Mouse (Mus musculus) granulocyte monocyte progenitor cell, adult 5-6 weeks (primary cell): ENCODE data around the gene Npl. TPM values are rescaled to one million over a fixed set of nuclear protein-coding genes. Genes with fewer than 3 reads are reported as not detected.
"Not testable (repeated sequence)": the region's sequence is repeated elsewhere in the genome, so short reads cannot be mapped to it uniquely, and the experiment has no call there.

Experiments
- ATAC-seq: replicated peaks from 2 replicates; pipeline ENCODE4 v1.8.0; 2016; ENCODE audit warnings: mild to moderate bottlenecking, moderate TSS enrichment, inconsistent platforms; ENCODE audit not compliant: poor library complexity, severe bottlenecking
- total RNA-seq, 2 experiments: library from RNA; stranded (forward) in 1 of 2; stranded (reverse) in 1 of 2; fragments of 200-712, 200-1000 nt in 1 of 2; fragments of >200 nt in 1 of 2; fragmentation: Nextera tagmentation in 1 of 2; gene quantifications; 2 replicates each; pipeline ENCODE4 v1.2.3; 2014 to 2017

Npl gene
- total RNA-seq, 2 experiments from 2014 or later = 13.4 to 29.3 TPM

DNA sequence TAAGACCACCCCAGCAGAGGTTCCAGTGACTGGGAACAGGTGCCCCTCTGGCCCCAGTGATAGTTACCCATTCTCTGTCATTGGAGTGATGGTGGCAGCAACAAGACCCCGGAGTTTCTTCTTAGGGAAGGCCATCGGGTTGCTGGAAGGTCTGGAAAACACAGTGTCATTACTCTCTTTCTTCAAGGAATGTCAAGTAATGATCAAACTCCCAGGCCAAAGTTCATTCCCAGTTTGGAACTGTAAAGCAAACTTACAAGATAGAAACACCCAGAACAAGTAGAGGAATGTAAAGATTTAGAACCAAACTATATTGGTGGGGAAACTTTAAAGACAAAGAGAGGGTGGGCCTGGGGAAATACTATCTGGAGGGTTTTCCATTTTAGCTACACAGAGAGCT, 4.6 kb downstream of the Npl start:
- no peak for ATAC-seq

DNA sequence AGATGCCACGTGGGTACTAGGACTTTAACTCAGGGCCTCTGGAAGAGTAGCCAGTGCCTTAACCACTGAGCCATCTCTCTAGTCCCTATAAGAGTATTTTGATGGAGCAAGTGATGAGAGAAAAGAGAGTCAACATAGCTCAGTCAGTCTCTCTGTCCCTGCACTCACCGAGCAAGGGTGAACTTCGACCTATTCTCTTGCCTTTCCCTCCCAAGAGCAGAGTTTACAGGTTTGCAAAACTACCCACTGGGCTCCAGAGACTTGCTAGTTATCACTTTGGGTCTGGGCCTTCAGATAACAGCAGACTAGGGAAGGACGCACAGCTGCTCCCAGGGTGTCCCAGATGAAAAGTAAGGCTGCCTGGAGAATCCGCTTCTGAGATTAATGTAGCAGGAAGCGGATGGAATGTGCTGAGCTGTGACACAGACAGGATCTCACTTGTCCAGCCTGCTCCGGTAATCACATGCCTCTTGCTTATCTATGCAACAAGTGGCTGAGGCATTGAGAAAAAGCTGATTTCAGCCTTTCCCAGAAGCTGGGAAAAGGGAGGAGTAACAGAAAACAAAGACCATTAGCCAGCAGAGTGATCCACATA, 7.0 kb downstream of the Npl start:
- ATAC-seq = no peak

DNA sequence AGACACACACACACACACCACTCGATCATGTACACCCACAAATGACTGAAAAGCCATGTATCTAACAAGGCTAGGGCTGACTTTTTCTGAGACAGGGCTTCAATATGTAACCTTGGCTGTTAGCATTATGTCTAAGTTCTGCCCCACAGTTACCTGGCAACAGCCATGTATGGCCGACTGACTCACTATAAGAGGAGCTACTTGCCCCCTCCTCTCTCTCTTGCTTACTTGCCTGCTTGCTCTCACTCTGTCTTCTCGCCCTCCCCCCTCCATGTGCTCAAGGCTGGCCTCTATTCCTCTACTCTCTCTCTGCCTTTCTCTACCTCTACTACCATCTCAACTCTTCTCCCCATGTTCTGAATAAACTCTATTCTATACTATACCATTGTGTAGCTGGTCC, 9.1 kb downstream of the Npl start:
- no peak for ATAC-seq

DNA sequence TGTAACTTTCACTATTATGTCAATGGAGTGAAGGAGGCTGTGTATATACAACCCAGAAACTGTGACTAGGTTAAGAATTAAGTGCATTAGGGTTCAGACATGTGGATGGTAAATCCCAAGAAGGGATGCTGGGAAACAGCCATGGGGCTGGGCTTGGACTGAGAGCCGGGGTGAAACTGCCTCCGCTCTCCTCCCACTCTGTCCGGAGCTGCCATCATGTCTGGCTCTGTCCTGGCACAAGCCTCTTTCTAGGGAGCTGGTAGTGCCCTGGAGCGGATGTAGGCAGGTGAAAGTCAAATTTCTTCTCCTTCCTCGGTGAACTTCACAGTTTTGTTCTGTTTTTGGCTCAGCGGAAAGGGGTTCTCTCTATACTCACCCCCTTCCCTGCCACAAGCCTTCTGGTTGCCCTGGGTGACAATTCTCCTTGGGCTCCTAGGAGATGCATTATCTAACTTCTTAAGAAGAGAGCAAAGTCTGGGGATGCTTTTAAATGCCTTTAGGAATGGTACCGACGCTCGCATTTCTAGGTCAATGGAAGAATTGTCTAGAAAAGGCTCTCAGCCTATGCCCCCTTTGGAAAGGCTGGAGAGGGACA, 10.0 kb downstream of the Npl start:
- no peak for ATAC-seq

DNA sequence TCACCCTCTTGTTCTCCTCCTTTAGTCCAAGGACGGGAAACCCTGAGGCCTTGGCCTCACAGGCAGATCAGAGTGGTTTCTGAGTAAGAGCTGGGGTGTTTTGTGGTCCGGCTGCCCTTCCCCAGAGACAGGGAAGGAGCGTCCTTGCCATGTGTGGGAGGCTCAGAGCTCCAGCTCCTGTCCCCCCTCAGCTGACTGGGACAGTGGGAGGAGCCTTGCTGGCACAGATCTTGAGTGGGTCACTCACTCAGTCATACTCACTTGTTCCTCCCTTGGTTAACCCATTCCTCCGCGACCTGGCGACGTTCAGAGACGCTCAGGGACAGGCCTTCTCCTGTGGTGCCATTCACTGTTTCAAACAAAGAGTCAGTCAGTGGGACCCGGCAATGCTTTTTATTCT, 14.2 kb downstream of the Npl start:
- ATAC-seq = no peak

DNA sequence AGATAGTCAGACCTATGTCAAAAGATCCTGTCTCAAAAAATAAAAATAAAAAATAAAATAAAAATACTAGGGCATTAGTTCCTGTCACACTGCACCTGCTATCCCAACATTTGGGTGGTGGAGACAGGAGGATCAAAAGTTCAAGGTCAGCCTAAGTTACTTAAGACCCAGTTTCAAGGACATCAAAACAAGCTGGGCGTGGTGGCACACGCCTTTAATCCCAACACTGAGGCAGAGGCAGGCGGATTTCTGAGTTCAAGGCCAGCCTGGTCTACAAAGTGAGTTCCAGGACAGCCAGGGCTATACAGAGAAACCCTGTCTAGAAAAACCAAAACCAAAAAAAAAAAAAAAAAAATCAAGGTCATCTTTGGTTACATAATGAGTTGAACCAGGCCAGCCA, 16.9 kb downstream of the Npl start:
- not testable (repeated sequence) for ATAC-seq

DNA sequence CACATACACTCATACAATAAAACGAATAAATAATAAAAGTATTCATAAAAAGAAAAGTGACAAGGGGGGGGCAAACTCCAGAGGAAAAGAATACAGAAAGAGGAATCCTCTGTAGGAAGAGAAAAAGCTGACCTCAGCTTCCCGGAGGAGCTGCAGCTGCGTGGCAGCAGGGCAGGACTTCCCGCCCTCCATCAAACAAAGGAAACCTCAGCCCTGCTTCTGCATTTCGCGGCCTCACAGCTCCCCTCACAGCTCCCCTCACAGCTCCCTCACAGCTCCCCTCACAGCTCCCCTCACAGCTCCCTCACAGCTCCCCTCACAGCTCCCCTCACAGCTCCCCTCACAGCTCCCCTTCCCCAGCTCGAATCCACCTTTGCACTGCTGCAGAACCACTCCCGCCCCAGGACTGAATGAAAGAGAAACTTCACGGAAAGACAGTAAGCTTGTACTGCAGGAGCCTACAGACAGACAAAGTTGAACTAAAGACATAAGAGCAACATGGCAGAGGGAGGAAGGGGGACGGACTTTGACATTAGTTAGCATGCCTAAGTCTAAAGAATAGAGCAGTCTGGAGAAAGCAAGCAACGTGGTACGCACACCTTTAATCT, 17.5 kb downstream of the Npl start:
- ATAC-seq = peak; percentile 77

DNA sequence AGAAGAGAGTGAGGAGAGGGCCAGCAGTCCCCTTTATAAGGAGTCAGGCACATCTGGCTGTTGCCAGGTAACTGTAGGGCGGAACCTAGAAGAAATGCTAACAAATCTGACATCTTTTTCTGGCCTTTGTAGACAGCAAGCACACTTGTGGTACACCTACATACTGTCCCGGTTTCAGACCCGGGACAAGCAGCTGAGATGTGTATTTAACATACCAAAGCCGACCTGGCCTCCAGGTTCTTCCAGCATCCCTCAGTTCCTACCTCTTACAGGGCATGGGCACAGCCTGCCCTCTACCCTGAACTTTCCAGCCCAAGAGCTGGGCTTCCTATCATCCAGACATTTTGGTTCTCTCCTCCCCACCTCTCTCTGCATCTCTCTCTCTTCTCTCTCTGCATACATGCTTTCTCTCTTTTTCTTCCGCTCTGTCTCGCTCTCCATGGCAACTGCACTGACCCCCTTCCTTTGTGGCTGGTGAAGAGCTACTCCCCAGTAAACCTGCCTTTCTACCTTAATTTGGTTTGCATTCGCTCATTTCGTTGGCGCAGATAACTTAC, 18.1 kb downstream of the Npl start:
- no peak; the same call in 1 of the 2 replicates for ATAC-seq

DNA sequence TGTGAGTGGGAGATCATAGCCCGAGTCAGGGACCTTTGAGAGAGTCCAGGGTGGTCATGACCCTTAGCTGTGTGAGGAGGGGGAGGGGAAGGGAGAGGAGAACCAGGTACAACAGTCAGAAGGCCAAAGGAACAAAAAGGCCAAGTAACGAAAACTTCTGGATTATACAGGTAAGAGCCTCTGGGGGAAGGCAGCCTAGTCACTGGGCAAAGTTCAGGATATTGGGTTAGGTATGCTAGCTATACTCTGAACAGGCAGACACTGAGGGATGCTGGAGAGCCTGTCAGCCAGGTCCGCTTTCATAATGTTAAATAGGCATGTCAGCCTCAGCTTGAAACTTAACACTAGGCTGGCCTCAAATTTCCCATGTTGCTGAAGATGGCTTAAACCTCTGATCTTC, 27.7 kb downstream of the Npl start:
- no peak for ATAC-seq

DNA sequence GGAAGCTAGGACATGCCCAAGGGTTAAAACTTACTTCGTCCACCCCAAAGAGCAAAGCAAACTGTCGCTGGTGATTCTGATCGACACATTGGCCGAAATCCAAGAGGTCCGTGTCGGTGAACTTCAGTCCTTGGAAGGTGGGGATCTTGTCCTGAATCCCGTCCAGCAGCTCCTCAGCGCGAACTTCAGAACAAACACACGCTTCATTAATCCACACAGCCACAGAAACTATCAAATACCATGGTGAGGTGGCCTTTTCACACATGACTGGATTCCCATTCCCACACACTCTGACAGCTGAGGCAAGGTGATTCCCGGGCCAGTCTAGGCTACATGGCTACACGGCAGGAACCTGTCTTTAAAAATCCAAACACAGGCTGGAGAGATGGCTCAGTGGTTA, 34.5 kb downstream of the Npl start:
- no peak for ATAC-seq

DNA sequence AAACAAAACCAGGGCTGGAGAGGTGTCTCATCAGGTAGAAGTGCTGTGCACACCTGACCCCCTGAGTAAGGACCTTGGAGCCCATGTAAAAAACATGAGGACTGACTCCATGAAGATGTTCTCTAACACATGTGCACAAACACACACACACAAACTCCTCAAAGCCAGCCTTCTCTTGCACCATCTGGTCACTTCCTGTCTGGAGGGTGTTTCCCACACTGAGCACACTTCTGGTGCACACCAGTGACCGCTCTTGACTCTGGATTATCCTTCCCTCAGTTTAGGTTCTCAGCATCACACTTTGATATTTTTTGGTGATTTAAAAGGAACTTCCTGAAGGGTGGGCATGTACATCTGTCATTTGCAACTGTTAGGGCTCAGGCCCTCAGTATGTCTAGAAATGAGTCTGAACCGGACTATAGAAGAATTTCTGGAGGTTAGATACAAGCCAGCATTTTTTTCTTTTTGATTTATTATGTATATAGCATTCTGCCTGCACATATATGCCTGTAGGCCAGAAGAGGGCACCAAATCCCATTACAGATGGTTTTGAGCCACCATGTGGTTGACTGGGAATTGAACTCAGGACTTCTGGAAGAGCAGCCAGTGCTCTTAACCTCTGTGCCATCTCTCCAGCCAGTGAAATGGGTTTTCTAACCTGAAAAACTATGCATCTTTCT, 39.4 kb downstream of the Npl start:
- ATAC-seq = peak; percentile 56

DNA sequence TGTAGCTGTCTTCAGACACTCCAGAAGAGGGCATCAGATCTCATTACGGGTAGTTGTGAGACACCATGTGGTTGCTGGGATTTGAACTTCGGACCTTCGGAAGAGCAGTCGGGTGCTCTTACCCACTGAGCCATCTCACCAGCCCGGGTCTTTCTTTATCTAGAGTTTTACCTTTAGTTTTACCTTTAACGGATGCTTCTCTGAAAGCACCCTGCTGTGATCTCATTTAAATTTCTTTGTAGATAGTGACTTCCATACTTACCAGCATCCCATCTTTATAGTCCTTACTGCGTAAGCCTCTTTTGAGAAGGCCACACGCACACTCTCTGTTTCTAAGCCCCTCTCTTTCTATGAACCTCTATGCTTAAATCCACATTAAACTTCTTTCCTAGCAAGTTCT, 40.3 kb downstream of the Npl start:
- ATAC-seq = not testable (repeated sequence)

DNA sequence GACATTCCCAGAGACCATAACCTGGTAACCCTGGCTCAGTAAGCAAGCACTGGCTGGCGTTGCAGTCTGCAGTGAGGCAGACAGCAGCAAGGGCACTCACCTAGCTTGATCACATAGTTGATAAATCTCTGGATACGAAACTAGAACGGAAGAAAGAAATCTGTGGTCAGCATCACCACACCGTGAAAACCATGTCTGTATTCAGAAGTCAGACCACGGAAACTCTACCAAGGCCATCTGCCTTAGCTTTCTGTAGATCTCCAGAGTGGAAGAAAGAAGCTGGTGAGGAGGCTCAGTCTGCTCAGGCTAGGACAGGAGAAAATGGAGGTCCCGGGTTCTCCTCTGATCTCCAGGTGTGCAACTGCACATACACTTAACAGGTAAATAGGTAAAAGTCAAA, 40.8 kb downstream of the Npl start:
- no peak for ATAC-seq

DNA sequence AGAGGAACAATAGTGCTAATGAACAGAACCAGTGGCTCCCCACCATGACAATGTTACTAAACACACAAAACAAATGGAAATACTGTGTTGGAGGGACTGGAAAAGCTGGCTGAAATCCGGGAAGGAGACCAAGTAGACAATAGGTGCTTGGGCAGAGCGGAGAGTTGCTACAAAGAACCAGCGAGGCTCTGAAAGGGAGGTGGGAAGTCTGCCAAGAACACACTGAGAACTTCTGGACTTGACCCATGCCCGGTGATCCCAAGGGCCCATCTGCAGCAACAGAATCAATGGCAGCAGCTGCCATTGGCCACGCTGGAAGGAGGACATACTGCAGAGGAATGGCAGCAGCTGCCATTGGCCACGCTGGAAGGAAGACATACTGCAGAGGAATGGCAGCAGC, 43.6 kb downstream of the Npl start:
- no peak for ATAC-seq

DNA sequence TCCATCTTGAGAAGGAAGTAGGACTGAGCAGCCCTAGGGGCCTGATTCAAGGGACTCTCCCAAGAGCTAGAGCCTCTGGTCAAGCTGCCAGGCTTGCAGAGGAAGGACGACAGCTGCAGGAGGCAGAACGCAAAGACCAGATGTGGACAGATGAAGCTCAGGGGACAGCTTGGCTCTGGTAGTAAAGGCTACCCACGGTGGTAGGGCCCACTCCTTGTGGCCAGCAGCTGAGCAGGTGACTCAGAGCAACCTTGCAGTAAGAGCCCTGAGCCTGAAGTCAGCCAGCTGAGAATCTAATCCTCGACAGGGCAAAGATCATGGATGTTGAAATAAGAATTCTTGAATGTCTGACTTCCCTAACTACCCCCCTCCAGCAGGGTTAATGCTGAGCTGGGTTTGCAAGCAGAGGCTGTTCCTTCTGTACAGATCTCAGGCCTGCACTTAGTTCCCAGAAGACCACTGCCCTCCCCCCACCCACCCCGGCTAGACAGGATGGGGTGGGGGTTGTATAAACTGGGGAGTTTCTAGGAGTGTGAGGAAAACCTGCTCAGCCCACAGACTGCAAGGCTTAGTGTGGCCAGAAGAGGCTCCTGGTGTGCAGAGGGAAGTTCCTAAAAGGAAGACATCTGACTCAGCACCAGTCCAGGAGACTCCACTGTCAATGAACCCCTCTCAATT, 48.1 kb downstream of the Npl start:
- peak; percentile 80 for ATAC-seq

DNA sequence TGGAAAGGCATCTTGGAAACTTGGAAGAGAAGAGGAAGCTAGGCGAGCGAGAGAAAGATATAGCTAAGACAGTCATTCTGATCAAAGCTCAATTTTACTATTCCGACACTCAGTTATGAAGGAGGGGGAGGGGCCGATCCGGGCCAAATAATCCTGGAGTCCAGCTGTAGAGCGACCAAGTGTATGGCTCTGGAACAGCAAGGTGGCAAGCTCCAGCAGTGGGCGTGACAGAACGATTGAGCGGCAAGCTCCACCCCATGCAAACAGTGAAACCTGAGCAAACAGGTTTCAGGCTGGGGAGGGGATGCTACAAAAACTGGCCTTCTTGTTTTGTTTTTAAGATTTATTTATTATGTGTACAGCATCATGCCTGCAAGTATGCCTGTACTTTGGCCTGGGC, 49.8 kb downstream of the Npl start:
- no peak for ATAC-seq

DNA sequence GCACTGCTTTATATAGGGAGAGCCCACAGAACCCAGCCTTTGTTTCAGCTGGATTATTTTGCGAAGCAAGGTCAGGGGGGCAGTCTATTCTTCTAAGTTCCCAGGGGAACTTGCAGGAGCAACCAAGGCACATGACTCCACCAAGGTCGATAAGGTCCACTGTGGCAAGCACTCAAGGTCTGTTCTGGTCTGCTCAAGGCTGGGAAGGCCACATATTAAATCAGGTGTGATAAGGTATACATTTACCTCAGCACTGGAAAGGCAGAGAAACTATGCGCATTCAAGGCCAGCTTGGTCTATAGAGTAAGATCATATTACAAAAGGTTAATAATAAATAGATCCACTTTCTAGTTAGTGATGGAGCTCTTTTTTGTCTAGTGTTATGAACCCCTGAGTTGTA, 53.8 kb downstream of the Npl start:
- ATAC-seq = no peak

DNA sequence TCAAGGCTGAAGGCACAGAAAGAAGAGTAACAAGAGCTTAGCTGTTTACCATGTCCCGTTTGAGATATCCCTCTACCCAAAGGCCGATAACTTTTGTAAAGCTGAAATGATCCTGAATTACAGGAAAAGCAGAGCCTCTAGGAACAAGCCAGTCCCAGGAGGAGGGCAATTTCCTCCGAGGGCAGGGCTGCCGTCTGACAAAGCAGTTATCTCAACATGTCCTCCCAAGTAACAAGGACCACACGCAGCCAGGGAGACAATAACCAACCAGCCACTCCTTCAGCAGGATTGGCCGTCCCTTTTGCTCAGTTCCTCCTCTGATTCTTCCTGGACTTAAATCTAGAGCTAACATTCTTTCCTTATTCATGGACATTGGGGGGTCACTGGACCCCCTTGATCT, 55.9 kb downstream of the Npl start:
- ATAC-seq = no peak

DNA sequence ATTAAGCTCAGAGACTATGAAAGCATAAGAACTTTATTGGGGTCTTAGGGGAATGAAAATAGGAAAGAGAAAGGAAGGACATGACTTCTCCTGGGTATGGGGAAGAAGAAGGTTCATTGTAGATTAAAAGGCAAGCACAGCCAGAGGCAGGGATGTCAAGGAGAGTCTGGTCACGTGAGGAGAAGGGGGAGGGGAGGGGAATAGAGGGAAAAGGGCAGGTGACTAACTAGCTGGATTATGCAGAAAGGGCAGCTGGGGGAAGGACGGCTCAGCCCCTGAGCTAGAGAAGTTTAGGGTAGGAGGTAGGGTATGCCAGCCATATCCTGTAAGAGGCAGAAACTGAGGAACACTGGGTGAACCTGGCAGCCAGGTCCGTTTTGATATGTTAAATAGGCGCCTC, 56.5 kb downstream of the Npl start:
- no peak for ATAC-seq

DNA sequence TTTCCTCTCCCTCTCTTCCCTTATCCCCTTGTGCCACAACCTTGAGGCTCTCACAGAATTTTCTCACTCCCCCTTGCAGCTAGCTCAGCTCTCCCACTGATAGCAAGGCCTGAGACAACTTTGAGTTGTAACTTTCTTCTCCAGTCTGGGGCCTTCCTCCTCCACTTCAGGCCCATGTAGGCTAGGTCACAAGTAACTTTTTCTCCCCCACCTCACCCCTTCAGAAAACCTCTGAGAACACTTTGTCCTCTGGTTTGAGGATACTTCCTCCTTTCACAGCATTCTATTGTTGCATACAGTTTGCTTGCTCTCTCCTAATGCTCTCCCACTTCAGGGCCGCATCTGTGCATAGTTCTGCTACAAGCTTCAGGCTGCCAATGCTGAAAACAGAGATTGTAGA, 58.0 kb downstream of the Npl start:
- peak; percentile 21; the same call in 1 of the 2 replicates for ATAC-seq

DNA sequence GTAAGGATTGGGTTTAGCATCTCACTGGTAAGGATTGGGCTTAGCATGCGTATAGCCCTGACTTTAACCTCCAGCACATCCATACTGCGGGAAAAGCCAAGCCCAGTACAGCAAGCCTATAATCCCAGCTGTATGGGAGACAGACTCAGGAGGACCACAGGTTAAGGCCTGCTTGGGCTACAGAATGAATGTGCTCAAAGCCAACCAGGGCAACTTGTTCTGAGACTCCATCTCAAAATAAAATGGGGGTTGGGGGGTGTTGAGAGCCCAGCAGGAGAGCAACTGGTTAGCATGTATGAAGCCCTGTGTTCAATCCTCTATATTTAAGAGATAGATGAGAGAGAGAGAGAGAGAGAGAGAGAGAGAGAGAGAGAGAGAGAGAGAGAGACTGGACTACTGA, 58.5 kb downstream of the Npl start:
- no peak for ATAC-seq
